Mouse (Mus musculus) left cerebral cortex, postnatal 25 days (tissue): Measurements from ENCODE around the gene Prkd1. TPM values are rescaled to one million over a fixed set of nuclear protein-coding genes. Genes with fewer than 3 reads are reported as not detected.

ENCODE experiments used
- DNase-seq, 2 experiments: peaks; one replicate each; pipeline ENCODE4 v3.0.0; 2022; ENCODE audit warnings: low spot score in 2 of 2, mixed read lengths in 1 of 2
- intact Hi-C: fragments of 180-260 bp; cut with DNase I; formaldehyde crosslinking; loops from one replicate; pipeline ENCODE4 v1.15.1; 2025
- total RNA-seq, 2 experiments: library from RNA; stranded (reverse); gene quantifications; 2 replicates each; pipeline ENCODE4 v1.2.3; 2021

Prkd1 gene
- total RNA-seq, 2 experiments from 2014 or later, result 7.5 to 8.4 TPM

DNA sequence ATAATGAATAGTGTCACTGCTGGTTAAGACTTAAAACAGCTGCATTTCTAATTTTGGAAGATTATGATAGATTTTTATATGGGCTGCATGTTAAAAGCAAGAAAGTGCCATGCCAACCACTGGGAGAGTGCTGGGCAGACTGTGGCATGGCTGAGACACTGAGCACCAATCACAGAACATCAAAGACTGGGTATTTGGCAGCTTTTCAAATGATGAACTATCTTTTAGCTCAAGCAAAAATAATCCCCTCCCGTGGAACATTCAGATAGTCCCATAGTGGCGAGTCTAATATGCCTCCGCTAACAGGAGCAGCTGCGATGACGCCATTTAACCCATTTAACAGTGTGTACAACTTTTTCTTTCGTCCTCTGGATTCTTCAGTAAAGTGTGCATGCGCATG lies 169.1 kb downstream of the Prkd1 start:
- no peak for DNase-seq
- intact Hi-C loops, result no loop called here

DNA sequence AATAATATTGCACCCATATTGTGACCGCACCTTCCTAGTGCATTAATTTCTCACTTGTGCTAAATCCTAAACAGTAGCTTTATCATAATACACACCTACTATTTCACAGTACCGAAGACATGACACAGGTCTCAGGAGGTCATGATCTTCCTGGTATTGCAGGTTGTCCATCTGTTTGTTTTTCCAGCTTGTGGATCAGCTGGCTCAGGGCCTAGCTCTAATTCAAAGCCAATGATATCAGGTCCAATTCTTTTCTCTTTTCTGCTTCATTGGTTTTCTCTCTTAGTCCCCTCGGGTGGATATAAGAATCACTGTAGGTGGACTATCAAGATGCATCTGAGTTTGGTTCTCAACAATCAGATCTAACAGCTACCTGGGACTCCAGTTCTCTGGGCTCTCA lies 191.7 kb downstream of the Prkd1 start:
- intact Hi-C loops, result no loop called here
- DNase-seq, result no peak

DNA sequence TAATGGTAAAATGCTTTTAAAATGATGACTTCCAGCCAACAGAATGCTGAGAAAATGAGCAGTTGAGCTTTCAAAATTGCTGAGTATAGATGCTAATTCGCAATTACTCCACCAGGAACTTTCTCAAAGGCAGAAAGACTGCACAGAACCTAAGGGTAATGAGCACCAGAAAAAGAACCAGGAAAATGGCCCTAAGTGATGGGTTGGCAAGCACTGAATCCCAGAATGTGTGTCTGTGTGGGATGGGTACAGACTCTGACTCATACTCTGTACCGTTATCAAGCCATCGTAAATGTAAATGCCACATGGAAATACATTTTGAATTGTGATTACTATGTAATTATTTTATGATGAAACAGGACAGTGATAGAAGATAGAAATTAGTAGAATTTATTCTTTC lies 197.1 kb downstream of the Prkd1 start:
- peak; percentile 18 to 84 for DNase-seq
- intact Hi-C loops, result loop anchor here (5.0 kb wide), 1 partner anchor 86 kb away; no protein-coding TSS in a partner anchor

DNA sequence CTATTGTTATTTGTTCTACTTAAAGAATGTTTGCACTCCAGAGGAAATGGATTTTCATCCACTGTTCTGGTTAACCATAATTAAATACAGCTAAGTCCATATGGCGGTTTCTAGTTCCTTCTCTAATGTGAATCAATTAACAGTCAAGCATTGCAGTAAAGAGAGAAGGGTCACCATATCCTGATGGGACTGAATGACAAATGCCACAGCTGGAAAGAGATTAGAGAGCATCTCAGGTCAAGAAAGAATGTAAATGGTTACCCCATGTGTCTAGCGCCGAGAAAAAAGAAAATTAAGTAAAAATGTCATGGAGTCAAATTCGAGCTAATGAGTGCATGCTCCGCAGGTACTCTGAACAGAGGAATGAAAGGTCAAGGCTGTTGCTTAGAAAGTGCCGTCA lies 212.2 kb downstream of the Prkd1 start:
- intact Hi-C loops, result no loop called here
- DNase-seq, result no peak

DNA sequence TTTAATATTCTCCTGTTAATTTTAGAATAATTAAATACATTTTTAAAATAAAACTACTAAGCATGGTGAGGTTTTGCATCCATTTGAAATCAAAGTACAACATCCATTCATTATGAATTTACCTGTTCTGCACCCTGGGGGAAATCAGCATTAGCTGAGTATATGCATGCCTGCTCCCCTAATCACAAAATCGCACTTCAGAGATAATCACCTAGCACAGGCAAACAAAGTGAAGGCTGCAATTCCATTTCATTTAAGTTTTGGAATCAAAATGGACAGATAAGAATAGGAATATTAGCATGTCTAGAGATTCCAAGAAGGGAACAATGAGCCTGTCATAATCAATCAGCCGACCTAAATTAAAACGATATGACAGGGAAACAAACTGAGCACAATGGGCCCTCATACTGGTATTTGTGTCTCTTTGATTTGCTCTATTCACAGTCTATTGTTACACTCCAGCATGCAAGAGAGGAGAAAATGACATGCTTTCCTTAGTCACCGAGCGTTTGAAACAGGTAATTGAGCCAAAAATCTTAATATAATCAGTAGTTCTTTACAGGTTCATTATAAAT lies 218.7 kb downstream of the Prkd1 start:
- no peak for DNase-seq
- intact Hi-C loops, result no loop called here

DNA sequence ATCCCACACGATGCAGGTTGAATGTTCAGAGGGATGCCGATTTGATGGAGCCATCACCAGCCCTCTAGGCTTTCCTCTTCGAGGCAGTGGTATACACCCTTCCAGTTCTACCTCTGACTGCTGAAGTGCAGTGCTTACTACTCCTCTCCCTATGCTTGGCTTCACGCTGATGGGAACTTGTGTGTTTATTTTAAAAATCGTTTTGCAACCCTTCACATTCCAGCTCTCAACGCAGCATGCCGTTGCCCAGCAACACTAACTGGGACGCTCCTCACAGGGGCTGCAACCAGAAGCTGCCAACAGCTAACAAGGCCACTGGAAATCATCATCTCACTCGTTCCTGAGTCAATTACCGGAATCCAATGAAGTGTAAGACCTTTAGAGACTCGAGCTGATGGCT lies 296.5 kb downstream of the Prkd1 start:
- DNase-seq, result peak; percentile 47 to 66
- intact Hi-C loops, result no loop called here

DNA sequence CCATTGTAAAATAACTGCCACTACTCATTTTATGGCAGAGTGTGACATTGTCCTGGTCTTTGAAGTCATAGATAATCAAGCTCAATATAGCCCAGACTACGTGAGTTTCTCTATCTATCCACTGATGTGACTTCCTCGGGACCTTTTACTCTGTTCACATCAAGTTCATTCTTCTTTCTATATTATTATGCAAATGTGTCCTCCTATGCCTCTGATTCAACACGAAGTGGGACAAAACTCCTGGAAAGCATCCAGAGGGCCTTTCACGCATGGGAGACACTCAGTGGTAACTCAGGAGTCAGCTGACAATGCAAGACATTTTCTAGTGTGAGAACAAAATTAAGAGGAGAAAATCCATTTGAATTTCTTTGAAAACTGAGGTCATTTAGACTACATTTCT lies 315.7 kb downstream of the Prkd1 start:
- intact Hi-C loops, result no loop called here
- DNase-seq, result no peak

DNA sequence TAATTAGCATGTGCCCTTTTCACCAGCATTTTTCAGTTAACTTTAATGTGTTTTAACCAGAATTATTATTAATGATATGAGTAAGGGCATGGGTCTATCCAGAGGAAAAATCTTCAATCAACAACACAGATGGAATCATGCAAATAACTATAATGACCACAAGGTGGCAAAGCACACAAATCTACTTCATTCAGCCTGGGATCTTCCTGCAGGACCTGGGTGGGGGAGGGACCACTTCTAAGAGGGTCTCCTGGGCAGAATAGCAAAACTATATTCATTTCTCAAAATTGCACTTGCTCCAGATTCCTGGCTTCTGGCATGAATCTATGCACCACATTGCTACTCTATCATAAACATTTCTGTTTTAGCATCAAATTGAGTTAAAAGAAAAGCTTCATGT lies 334.3 kb downstream of the Prkd1 start:
- DNase-seq, result peak; percentile 23 to 28
- intact Hi-C loops, result loop anchor here (1.0 to 5.0 kb wide), 3 partner anchors 382 to 873 kb away; no protein-coding TSS in a partner anchor

DNA sequence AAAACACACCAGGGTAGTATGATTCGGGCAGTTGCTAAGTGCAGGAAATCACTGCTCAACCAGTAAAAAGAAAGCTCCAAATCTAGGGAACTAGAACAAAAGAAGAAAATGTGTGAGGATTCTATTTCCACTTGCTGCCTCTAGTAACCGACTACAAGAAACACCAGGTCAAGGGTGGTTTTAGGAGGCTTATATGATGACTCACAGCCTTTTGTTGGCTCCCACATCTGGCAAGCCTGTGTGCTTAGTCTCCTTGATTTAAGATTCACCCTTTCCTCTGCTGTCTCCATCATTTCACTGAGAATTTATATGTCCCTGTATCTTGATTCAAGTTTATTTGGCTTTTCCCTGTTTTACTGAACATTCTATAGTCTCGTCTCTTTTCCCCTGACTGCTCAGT lies 339.6 kb downstream of the Prkd1 start:
- intact Hi-C loops, result no loop called here

DNA sequence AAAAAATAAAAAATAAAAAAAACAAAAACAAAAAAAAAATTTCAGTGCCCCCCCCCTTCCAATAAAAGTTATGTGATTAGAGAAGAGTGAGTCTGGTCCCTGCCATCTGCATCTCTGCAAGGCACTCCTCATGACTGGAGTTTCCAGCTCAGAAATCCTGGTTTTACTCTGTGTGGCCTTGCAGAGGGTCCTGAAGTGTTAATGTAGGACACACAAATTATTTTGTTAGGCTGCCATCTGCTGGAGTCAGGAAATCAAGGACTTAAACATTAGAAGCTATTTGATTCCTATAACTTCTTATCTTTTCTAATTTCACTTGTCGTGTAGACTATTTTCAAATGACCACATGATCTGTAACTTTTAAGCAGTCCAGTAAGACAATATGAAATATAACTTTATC lies 347.6 kb downstream of the Prkd1 start:
- DNase-seq, result peak; percentile 31 to 54
- intact Hi-C loops, result loop anchor here (2.0 to 5.0 kb wide), 2 partner anchors 909 to 929 kb away; no protein-coding TSS in a partner anchor

More for the DNA sequence above, 339.6 kb downstream of the Prkd1 start:
- no peak for DNase-seq

DNA sequence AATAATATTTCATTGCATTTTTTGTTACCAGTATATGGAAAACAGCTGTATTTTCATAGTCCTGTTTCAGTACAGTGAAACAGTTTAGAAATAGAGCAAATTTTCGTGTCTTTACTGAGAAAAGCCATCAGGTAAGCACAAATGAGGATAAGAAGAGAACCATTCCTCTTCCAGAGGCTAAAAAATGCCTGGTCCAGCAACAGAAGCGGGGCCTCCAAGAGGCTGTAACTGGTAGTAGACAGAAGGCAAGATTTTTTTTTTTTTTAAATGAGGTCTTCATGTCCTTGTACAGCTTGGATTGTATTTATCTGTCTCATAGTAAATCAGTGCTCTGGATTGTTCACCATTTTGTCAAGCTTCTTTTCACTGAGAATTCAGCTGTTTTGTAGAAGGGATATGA lies 352.8 kb downstream of the Prkd1 start:
- DNase-seq, result no peak
- intact Hi-C loops, result loop anchor here (10.0 kb wide), 1 partner anchor 351 kb away; no protein-coding TSS in a partner anchor

DNA sequence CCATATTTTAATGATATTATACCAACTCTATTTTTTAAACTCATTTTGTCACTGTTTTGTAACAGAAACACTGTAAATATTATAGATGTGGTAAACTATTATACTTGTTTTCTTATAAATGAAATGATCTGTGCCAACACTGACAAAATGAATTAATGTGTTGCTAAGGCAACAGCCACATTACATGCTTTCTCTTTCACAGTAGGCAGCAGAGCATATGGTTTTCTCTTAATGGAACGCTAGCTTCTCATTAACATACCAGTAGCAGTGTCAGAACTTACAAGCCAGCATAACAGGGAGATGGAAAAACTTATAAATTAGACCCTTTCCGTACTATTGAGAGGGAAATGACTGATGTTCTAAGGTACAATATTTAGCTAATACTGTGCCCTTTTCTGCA lies 353.3 kb downstream of the Prkd1 start:
- intact Hi-C loops, result loop anchor here (10.0 kb wide), 1 partner anchor 351 kb away; no protein-coding TSS in a partner anchor
- peak in 1 of 2 experiments; percentile 23 for DNase-seq

DNA sequence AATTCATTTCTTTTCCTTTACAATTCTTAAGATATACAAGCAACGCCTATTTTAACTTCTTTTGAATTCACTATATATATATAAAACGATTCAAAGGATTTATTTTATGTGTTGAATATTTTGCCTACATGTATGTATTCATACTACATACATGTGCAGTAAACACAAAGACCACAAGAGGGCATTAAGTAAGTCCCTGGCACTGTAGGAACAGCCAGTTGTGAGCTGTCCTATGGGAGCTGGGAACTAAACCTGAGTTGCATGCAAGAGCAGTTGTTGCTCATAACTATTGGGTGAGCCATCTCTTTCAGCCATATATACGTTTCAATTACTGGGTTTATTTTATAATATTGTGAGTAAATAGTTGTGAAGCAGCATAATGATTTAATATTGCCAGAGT lies 356.1 kb downstream of the Prkd1 start:
- intact Hi-C loops, result loop anchor here (10.0 kb wide), 1 partner anchor 348 kb away; no protein-coding TSS in a partner anchor
- no peak for DNase-seq
